In the genomic region with DNA sequence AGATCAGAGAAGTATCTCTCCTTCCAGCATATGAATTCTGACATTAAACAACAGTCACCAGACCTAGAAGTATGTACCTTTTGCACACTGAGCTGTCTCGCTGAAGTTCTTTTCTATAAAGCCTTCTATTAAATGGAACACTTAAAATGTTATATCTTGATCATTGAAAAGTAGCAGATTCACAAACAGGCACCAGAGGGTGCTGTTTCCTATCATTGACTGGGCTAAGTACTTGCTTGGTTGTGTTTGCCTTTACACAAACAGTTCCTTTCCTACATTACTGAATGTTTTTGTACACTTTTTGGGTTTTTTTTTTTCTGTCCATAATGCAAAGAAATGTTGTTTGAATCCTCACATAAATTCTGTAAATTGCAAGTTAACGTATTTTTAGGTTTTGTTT, we compare ENCODE assay signal across 9 mouse cellular contexts. TPM values are rescaled to one million over a fixed set of nuclear protein-coding genes. Genes with fewer than 3 reads are reported as not detected.
DNase-seq lines count a peak whose midpoint lies in the region; ATAC-seq and TF ChIP-seq lines count a peak whose summit lies in the region.
"Had no signal": no experiment of that assay in that cellular context is flagged by ENCODE, and none has a peak within 500 bp of the region (broad histone marks: within the 10 kb centered on the region; RNA-seq: fewer than 3 reads in every experiment).

No protein-coding gene starts in this region.

- 0 out of 2 replicates have a peak, but pooled peaks cover 5% of the 10 kb centered on the region for H3K36me3 ChIP-seq in hindbrain, postnatal 0 days (ENCODE audit: insufficient read depth, low read length)
- no peaks in the 10 kb centered on the region for H3K36me3 ChIP-seq in hindbrain, embryonic 12.5 days
- H3K36me3 ChIP-seq in CH12.LX (replicated peaks in 1 of 2; ENCODE audit: control insufficient read depth in 1 of 2, insufficient read depth in 1 of 2, low read length in 1 of 2), result peaks cover 18 to 49% of the 10 kb centered on the region in 2 experiments
- H3K36me3 ChIP-seq: embryonic facial prominence, embryonic 12.5 days had no signal

- DNase-seq in hindbrain, postnatal 0 days (ENCODE audit: low spot score), result peak; percentile 65
- DNase-seq in 416B (ENCODE audit: low read depth) (peak; percentile 87), CH12.LX (ENCODE audit: extremely low read depth) (no peak)
- peak; percentile 49 for DNase-seq in embryo, embryonic 11 days
- peak; percentile 40 for DNase-seq in mesoderm, embryonic 11.5 days (ENCODE audit: low read depth, low spot score)
- no peak for DNase-seq in urinary bladder, postnatal 36 days (ENCODE audit: low spot score in 2 of 2)
- DNase-seq in right cerebral cortex, postnatal 36 days (ENCODE audit: low spot score in 2 of 2), result no peak

- no peak overlapping the region for H3K4me2 ChIP-seq in hindbrain, postnatal 0 days (ENCODE audit: low read depth, low read length)
- no peak overlapping the region for H3K4me2 ChIP-seq in hindbrain, embryonic 12.5 days (replicated peaks)
- H3K4me2 ChIP-seq in CH12.LX (ENCODE audit: insufficient read depth, low read depth, poor library complexity, severe bottlenecking), result no peak overlapping the region
- H3K4me2 ChIP-seq: embryonic facial prominence, embryonic 12.5 days had no signal

- ATAC-seq in hindbrain, postnatal 0 days, result no peak
- ATAC-seq in hindbrain, embryonic 12.5 days (ENCODE audit: low FRiP score), result no peak

- H3K4me1 ChIP-seq in hindbrain, postnatal 0 days (ENCODE audit: insufficient read depth, low read length), result no peaks in the 10 kb centered on the region
- no peaks in the 10 kb centered on the region for H3K4me1 ChIP-seq in hindbrain, embryonic 12.5 days
- H3K4me1 ChIP-seq in CH12.LX (ENCODE audit: control insufficient read depth in 1 of 2, insufficient read depth in 2 of 2), result peaks cover 11 to 50% of the 10 kb centered on the region in 2 experiments
- H3K4me1 ChIP-seq: embryonic facial prominence, embryonic 12.5 days had no signal

- peak; percentile 73 for TF ChIP-seq CTCF in hindbrain, postnatal 0 days (IDR thresholded peaks at IDR 0.05; ENCODE audit: low read depth)
- TF ChIP-seq CTCF in CH12.LX (conservative IDR thresholded peaks at IDR 0.05 in 1 of 2, IDR thresholded peaks at IDR 0.05 in 1 of 2; ENCODE audit: low read depth in 2 of 2, low read length in 2 of 2), result peak; percentile 30 to 79; a peak in 3 of 4 replicates

- H3K9me3 ChIP-seq in hindbrain, postnatal 0 days (ENCODE audit: low read length), result no peaks in the 10 kb centered on the region
- H3K9me3 ChIP-seq in hindbrain, embryonic 12.5 days (replicated peaks), result no peaks in the 10 kb centered on the region
- no peaks in the 10 kb centered on the region for H3K9me3 ChIP-seq in CH12.LX (replicated peaks; ENCODE audit: low read length)
- H3K9me3 ChIP-seq: embryonic facial prominence, embryonic 12.5 days had no signal

- 72% methylated on average over 2 of the region's 2 CpGs for WGBS in hindbrain, postnatal 0 days
- WGBS in hindbrain, embryonic 12.5 days, result 85% methylated on average over 2 of the region's 2 CpGs

- peak; percentile 75 for TF ChIP-seq RAD21 in CH12.LX (IDR thresholded peaks at IDR 0.05; ENCODE audit: low read depth, low read length)

- no peak for TF ChIP-seq POLR2A in CH12.LX (IDR thresholded peaks at IDR 0.05; ENCODE audit: low read depth, low read length)

- H3K79me2 ChIP-seq in CH12.LX (replicated peaks; ENCODE audit: control insufficient read depth, extremely low read depth, insufficient read depth, poor library complexity, severe bottlenecking), result peaks cover 84% of the 10 kb centered on the region

- TF ChIP-seq EP300 in CH12.LX (IDR thresholded peaks at IDR 0.05; ENCODE audit: low read length), result no peak

- H3K27ac ChIP-seq in hindbrain, postnatal 0 days, result no peak overlapping the region
- no peak overlapping the region for H3K27ac ChIP-seq in hindbrain, embryonic 12.5 days
- no peak overlapping the region for H3K27ac ChIP-seq in CH12.LX (ENCODE audit: insufficient read depth, low read depth)
- H3K27ac ChIP-seq: embryonic facial prominence, embryonic 12.5 days had no signal

- H3K9ac ChIP-seq in hindbrain, postnatal 0 days (replicated peaks; ENCODE audit: low read length), result no peak overlapping the region
- no peak overlapping the region for H3K9ac ChIP-seq in hindbrain, embryonic 12.5 days
- H3K9ac ChIP-seq in CH12.LX (ENCODE audit: insufficient read depth, low read depth), result no peak overlapping the region
- H3K9ac ChIP-seq: embryonic facial prominence, embryonic 12.5 days had no signal

- dilution Hi-C loops in CH12.LX (cut with MboI; ENCODE audit: extremely low pct_ligation_motif_present, extremely low pct_unique_long_range_greater_than_20kb, low sequenced_read_pairs), result no loop called here

- in situ Hi-C loops in CH12.LX (cut with MboI; ENCODE audit: low pct_ligation_motif_present, low pct_unique_long_range_greater_than_20kb, low sequenced_read_pairs), result no loop called here

- no peak overlapping the region for H3K4me3 ChIP-seq in hindbrain, postnatal 0 days (ENCODE audit: low read length)
- H3K4me3 ChIP-seq in hindbrain, embryonic 12.5 days, result no peak overlapping the region
- H3K4me3 ChIP-seq in CH12.LX (replicated peaks in 1 of 3; ENCODE audit: low read depth in 2 of 3, low read length in 2 of 3, poor library complexity in 1 of 3), result no peak overlapping the region
- H3K4me3 ChIP-seq: embryonic facial prominence, embryonic 12.5 days had no signal

- H3K27me3 ChIP-seq in hindbrain, postnatal 0 days (ENCODE audit: insufficient read depth, low read length), result no peaks in the 10 kb centered on the region
- H3K27me3 ChIP-seq in hindbrain, embryonic 12.5 days, result no peaks in the 10 kb centered on the region
- no peaks in the 10 kb centered on the region for H3K27me3 ChIP-seq in CH12.LX (replicated peaks)
- H3K27me3 ChIP-seq: embryonic facial prominence, embryonic 12.5 days had no signal

TF ChIP-seq in CH12.LX, 34 proteins besides CTCF, POLR2A, EP300 and RAD21:
- TF ChIP-seq IRF4 (IDR thresholded peaks at IDR 0.05; ENCODE audit: low read depth, low read length) (no peak), SMC3 (IDR thresholded peaks at IDR 0.05; ENCODE audit: low read depth, low read length) (peak; percentile 60)

RNA-seq across cellular contexts. Expression of a gene that starts 35.9 kb away (rescaled TPM):
- 31.6 and 38.5 TPM in 2 replicates for total RNA-seq in hindbrain, postnatal 0 days (2014; rRNA removed)
- polyA plus RNA-seq in hindbrain, postnatal 0 days (2015; fragmentation: Nextera tagmentation; extraction: Ambion mirVana), result 55.7 and 58.7 TPM in 2 replicates
- polyA plus RNA-seq in hindbrain, embryonic 12.5 days (2016; fragmentation: Nextera tagmentation; extraction: Ambion mirVana), result 88.9 and 101 TPM in 2 replicates
- total RNA-seq in CH12.LX (2012; rRNA removed) (37.0 and 40.7 TPM in 2 replicates), CH12.LX (2014; rRNA removed) (74.7 and 85.6 TPM in 2 replicates)
- 34.7 and 40.4 TPM in 2 replicates for polyA plus RNA-seq in CH12.LX (2012; ENCODE audit: insufficient read length, low read depth)

Comparison
In these comparisons a context has a peak if more than half of its experiments do, and no peak if none do; other contexts are left out.
1. DNase-seq: peak in hindbrain, postnatal 0 days (single experiment), 416B (single experiment), embryo, embryonic 11 days (single experiment) and mesoderm, embryonic 11.5 days (single experiment); none in CH12.LX (single experiment), urinary bladder, postnatal 36 days (0 of 2) and right cerebral cortex, postnatal 36 days (0 of 2).